Mouse (Mus musculus) midbrain, embryonic 16.5 days (tissue): ENCODE measurements at regions not wholly inside any gene's neighbourhood (a gene's known extent, or its start where the extent isn't known, plus 50 kb on each side); places are given as distances from the start of the nearest gene placed in this dataset.

ENCODE experiments used
- ATAC-seq: fragments of 200-750 bp; cut with Nextera tagmentation; 2 replicates; pipeline ENCODE4 v1.8.0; 2017; ENCODE audit warnings: moderate TSS enrichment
- H3K27ac ChIP-seq: fragments of 300-500 bp; sonication (generic); 2 replicates; pipeline ENCODE4 v1.5.1; 2014; ENCODE audit warnings: mild to moderate bottlenecking, low read length, mixed read lengths
- H3K27me3 ChIP-seq: fragments of 300-500 bp; sonication (generic); 2 replicates; pipeline ENCODE4 v1.6.1; 2014; ENCODE audit warnings: low read depth, low read length, mixed read lengths; ENCODE audit not compliant: control insufficient read depth, insufficient read depth
- H3K36me3 ChIP-seq: fragments of 300-500 bp; sonication (generic); 2 replicates; pipeline ENCODE4 v1.6.1; 2014; ENCODE audit warnings: mild to moderate bottlenecking, low read length, moderate library complexity, mixed read lengths; ENCODE audit not compliant: control insufficient read depth, insufficient read depth
- H3K4me1 ChIP-seq: fragments of 300-500 bp; sonication (generic); 2 replicates; pipeline ENCODE4 v1.6.1; 2014; ENCODE audit warnings: mild to moderate bottlenecking, low read length, mixed read lengths; ENCODE audit not compliant: control insufficient read depth, insufficient read depth
- H3K4me2 ChIP-seq: fragments of 300-500 bp; sonication (generic); 2 replicates; pipeline ENCODE4 v1.6.1; 2014; ENCODE audit warnings: mild to moderate bottlenecking, low read length, mixed read lengths
- H3K4me3 ChIP-seq: fragments of 300-500 bp; sonication (generic); 2 replicates; pipeline ENCODE4 v1.5.1; 2014; ENCODE audit warnings: low read depth, mild to moderate bottlenecking, low read length, moderate library complexity, mixed read lengths
- H3K9ac ChIP-seq: fragments of 300-500 bp; sonication (generic); 2 replicates; pipeline ENCODE4 v1.6.1; 2014; ENCODE audit warnings: low read depth, low read length, mixed read lengths
- H3K9me3 ChIP-seq: fragments of 300-500 bp; sonication (generic); replicated peaks from 2 replicates; pipeline ENCODE4 v1.6.1; 2014; ENCODE audit warnings: mild to moderate bottlenecking, low read length, mixed read lengths; ENCODE audit not compliant: control insufficient read depth, poor library complexity, severe bottlenecking
- WGBS: fragments of 180-500 bp; shearing (Covaris S2); extraction: QIAGEN DNeasy Blood & Tissue Kit; methylation state at CpG from one replicate; pipeline ENCODE4 v1.1.7; 2014; 5-methylcytosine and 5-hydroxymethylcytosine counted together

DNA sequence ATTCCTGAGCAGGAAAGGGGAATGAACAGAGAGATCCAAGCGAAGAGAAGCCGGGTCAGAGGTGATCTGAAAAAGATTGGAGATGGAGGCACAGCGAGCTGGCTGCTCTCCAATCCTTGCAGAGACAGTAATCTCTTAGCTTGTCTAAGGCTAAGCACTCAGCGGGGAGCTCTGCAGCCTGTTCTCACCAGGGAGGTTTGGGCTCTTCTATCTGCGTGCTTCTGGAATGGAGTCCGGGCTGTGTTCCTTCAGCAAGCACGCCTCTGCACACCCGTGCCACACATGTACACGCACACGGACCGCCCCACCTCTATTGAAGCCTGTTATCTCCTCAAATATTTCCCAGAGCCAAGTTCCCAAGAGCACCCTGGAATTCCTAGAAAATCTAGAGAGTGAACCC lies 161.3 kb downstream of the Cct6b start:
- ATAC-seq = no peak
- Histone ChIP-seq H3K4me2 (no peak overlapping the region), H3K27ac (peak overlapping the region; percentile 54; the same call in 1 of the 2 replicates)

DNA sequence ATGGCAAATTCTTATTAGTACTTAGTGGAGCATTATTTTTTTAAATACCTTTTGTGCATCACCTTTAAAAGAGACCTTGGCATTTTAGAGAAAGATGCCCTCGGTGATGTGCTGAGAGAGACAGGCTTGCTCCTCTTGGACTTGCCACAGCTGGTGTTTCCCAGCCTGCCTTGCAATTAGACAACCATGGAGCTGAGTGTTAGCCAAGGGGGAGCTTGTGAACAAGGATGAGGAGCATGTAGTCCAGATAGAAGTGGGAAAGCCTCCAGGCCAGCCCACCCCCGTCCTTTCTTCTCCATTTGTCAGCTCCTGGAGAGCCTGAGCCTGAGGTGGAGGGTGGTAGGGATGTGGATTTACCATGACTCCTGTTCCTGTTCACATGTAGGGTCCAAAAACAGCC lies 161.9 kb downstream of the Cct6b start:
- Histone ChIP-seq H3K4me1 (peaks cover 18% of the 10 kb centered on the region), H3K4me3 (no peak overlapping the region), H3K36me3 (no peaks in the 10 kb centered on the region), H3K9me3 (no peaks in the 10 kb centered on the region), H3K27ac (no peak overlapping the region), H3K27me3 (no peaks in the 10 kb centered on the region), H3K4me2 (no peak overlapping the region), H3K9ac (no peak overlapping the region)
- ATAC-seq = no peak
- 36% methylated on average over 2 of the region's 2 CpGs for WGBS

More for the DNA sequence above, 161.3 kb downstream of the Cct6b start:
- Histone ChIP-seq H3K9ac (no peak overlapping the region), H3K4me1 (peaks cover 18% of the 10 kb centered on the region), H3K4me3 (no peak overlapping the region), H3K27me3 (no peaks in the 10 kb centered on the region), H3K9me3 (no peaks in the 10 kb centered on the region), H3K36me3 (no peaks in the 10 kb centered on the region)
- 12% methylated on average over 11 of the region's 11 CpGs for WGBS

DNA sequence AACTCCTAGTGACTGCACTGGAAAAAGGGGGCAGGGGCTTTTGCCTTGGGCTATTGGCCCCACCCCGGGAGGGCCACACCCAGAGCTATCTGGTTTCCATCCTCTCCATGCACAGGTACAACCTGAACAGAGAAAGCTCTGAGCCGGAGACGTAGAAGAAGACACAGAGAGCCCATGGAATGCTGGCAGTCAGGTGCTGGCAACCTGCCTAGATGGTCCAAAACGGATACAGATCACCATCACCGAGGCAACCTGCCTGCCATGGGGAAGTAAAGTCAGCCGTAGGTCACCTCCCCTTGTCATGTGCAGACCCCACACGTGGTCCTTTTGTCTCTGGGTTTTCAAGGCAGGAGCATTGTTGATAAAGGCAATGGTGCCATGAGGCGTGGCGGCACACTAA lies 164.0 kb downstream of the Cct6b start:
- Histone ChIP-seq H3K9me3 (no peaks in the 10 kb centered on the region), H3K9ac (no peak overlapping the region), H3K4me2 (no peak overlapping the region), H3K4me3 (no peak overlapping the region), H3K27me3 (no peaks in the 10 kb centered on the region), H3K27ac (no peak overlapping the region), H3K4me1 (peaks cover 18% of the 10 kb centered on the region), H3K36me3 (no peaks in the 10 kb centered on the region)
- no peak for ATAC-seq
- 68% methylated on average over 9 of the region's 9 CpGs for WGBS

DNA sequence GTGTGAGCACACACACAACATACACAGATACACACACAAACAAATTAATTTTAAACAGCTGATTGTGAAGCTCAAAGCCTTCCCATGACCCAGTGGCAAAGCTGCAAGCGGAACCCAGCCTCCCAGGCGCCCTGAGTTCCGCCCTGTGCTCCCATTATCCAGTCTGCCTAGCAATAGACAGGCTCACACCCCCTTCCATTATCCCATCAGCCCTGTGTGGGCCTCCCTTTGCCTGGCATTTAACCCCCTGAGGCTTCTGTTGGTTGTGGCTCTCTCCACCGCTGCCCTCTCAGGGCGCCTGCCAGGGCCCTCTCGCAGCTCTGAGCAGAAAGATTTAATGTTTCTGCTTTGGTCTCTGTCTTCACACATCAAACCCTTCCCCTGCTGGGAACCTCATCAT lies 166.4 kb downstream of the Cct6b start:
- Histone ChIP-seq H3K4me3 (no peak overlapping the region), H3K9ac (no peak overlapping the region), H3K4me1 (peaks cover 12% of the 10 kb centered on the region; the same call in 1 of the 2 replicates), H3K27me3 (no peaks in the 10 kb centered on the region), H3K4me2 (no peak overlapping the region), H3K36me3 (no peaks in the 10 kb centered on the region), H3K27ac (no peak overlapping the region), H3K9me3 (no peaks in the 10 kb centered on the region)
- 26% methylated on average over 6 of the region's 6 CpGs for WGBS
- 0 out of 2 replicates have a peak, but pooled peaks have one; percentile 28 for ATAC-seq

DNA sequence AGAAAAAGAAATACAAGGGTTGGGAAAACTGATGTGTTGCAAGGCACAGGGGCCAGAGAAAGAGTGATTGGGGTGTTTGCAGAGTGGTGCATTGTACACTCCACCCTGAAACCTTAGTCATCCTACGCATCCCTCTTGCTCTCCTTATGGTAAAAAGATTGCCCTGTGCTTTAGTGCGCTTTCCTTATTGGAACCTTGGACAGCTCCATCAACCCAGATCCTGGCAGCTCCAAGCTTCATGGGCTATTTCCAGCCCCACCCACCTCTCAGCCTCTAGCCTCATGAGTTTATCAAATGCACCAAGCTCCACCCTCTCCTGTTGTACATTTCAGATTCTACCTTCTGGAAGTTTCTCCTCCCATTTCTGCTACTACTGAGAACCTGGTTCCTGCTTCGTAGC lies 167.3 kb downstream of the Cct6b start:
- no peak for ATAC-seq
- WGBS = 83% methylated on average over 3 of the region's 3 CpGs
- H3K4me3 ChIP-seq = no peak overlapping the region

DNA sequence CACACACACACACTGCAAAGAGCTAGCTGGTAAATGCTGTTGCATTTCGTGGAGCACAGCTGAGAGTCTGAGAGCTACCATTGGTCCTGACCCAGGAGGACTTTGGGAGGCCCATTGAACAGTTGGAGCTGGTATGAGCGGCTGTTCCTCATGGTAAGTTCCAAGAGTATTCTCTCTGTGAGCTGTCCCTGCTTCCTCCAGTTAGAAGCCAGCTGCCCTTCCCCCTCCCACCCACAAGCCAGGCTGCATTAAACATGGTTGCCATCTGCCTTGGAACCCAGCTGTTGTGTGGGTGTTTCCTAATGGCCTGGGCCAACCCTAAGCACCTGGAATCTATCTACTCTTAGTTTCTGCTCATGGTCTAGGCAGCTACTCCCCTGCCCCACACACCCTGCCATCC lies 174.4 kb downstream of the Cct6b start:
- Histone ChIP-seq H3K9ac (no peak overlapping the region), H3K36me3 (no peaks in the 10 kb centered on the region), H3K9me3 (no peaks in the 10 kb centered on the region), H3K27me3 (no peaks in the 10 kb centered on the region), H3K4me1 (no peaks in the 10 kb centered on the region), H3K4me2 (no peak overlapping the region), H3K4me3 (no peak overlapping the region), H3K27ac (no peak overlapping the region)
- WGBS = 82% methylated on average over 2 of the region's 2 CpGs
- no peak for ATAC-seq

More for the DNA sequence above, 167.3 kb downstream of the Cct6b start:
- Histone ChIP-seq H3K27me3 (no peaks in the 10 kb centered on the region), H3K36me3 (no peaks in the 10 kb centered on the region), H3K9me3 (no peaks in the 10 kb centered on the region), H3K27ac (no peak overlapping the region), H3K4me2 (no peak overlapping the region), H3K9ac (no peak overlapping the region), H3K4me1 (peaks cover 3% of the 10 kb centered on the region; the same call in 1 of the 2 replicates)

DNA sequence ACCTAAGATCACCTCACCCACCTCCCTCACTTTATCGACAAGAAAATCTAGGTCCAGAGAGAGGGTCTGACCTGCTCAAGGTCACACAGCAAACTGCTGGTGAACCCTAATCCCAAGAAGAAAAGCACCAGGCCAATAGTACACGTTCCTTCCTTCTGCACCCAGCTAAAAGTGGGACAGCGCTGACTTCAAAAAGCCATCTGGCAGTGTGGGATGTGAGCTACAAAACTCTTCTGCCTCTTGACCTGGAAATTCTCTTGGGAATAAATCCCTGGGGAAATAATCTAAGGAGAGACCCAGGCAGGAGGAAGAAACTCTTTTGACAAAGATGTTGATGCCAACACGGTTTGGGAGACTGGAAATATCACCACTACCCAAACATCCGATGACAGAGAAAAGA lies 175.4 kb downstream of the Cct6b start:
- Histone ChIP-seq H3K9me3 (no peaks in the 10 kb centered on the region), H3K4me2 (no peak overlapping the region), H3K36me3 (no peaks in the 10 kb centered on the region), H3K9ac (no peak overlapping the region), H3K27ac (no peak overlapping the region), H3K4me3 (no peak overlapping the region), H3K4me1 (no peaks in the 10 kb centered on the region), H3K27me3 (no peaks in the 10 kb centered on the region)
- no peak for ATAC-seq
- 89% methylated on average over 5 of the region's 5 CpGs for WGBS

DNA sequence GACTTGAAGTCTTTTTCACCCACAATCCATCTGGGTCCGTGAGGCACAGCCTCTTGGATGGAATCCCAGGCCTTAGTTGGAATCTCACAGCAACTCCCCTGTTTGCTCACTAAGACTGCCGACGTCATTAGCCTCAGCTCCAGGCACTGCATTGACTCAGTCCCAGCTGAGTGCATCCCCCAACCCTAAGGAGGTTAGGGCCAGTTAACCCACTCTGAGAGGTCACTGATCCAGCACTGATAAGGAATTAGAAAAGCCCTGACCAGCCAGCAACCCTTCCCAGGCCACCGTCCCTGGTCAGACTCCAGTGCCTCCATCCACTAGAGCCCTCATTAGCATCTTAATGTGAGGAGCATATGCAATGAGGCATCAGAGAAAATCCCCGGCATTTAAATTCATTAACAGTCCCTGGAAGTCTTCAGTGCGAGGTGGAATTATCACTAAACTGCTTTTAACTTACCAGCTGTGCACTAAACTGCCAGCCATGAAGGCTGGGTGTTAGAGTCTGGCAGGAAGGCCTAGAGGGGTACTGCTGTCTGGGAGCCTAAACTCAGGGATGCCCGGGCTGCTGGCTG lies 184.2 kb downstream of the Cct6b start:
- 8% methylated on average over 7 of the region's 7 CpGs for WGBS
- H3K9me3 ChIP-seq = no peaks in the 10 kb centered on the region
- no peak overlapping the region for H3K4me3 ChIP-seq
- H3K4me2 ChIP-seq = 0 out of 2 replicates have a peak overlapping the region, but pooled peaks have one; percentile 3
- peak overlapping the region; percentile 70 for H3K27ac ChIP-seq
- H3K4me1 ChIP-seq = peaks cover 11% of the 10 kb centered on the region
- peak; percentile 66 for ATAC-seq
- H3K36me3 ChIP-seq = no peaks in the 10 kb centered on the region
- H3K27me3 ChIP-seq = no peaks in the 10 kb centered on the region
- H3K9ac ChIP-seq = no peak overlapping the region

DNA sequence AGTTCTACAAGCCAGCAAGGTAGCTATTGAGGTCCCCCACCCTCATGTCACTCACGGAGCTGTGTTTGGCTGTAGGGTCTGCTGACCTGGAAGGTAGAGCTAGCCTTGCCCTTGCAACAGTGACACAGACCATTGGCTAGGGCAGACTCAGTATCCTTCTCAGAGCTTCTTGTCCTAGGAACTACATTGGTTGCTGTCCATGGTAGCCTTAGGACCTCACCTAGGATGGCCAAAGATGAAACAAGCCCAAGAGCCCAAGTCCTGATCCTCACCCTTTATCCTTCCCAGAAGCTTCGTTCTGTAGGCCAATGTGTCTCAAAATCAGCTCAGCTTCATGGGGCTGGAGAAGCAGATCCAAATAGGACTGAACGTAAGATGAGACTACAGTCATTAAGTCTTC lies 187.3 kb downstream of the Tmem132e start:
- Histone ChIP-seq H3K9ac (no peak overlapping the region), H3K36me3 (no peaks in the 10 kb centered on the region), H3K4me2 (no peak overlapping the region), H3K27me3 (no peaks in the 10 kb centered on the region), H3K4me1 (peaks cover 11% of the 10 kb centered on the region), H3K9me3 (no peaks in the 10 kb centered on the region), H3K27ac (no peak overlapping the region), H3K4me3 (no peak overlapping the region)
- WGBS = 59% methylated on average over 3 of the region's 3 CpGs
- no peak for ATAC-seq
